Mouse (Mus musculus): ENCODE data around the gene Notch2.
A peak's percentile ranks its signal among the peaks of the same experiment; 100 is the strongest.

Notch2 gene

GRCm38 (mm10) chr3:98028936-98029335 is 15.6 kb downstream of the Notch2 start:
- peak in 1 of 2 experiments; percentile 6 for DNase-seq (ENCODE audit: low spot score in 2 of 2)

GRCm38 (mm10) chr3:98031104-98031503 is 17.8 kb downstream of the Notch2 start:
- no peak for DNase-seq (ENCODE audit: low spot score in 2 of 2)

DNA sequence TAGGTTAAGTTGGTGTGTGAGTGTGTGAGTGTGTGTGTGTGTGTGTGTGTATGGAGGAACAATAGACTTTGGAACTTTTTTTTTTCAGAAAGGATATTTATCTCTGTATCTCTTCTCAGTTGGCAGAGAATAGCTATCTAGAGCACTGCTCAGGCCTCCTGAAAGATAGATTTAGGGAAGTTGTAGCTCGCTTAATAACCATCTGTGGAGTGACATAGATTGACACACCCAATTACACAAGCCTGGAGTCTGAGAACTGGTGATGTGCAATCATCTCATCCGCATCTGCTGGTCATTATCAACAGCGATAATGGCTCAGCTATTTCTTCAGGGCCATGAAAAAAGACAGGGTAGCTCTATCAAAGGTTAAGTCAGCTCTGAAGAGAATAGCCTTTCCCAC is 18.9 kb downstream of the Notch2 start:
- DNase-seq (ENCODE audit: low spot score in 2 of 2): no peak

GRCm38 (mm10) chr3:98032944-98033343 is 19.6 kb downstream of the Notch2 start:
- DNase-seq (ENCODE audit: low spot score in 2 of 2): no peak

- DNase-seq (ENCODE audit: low spot score in 2 of 2): peak in 1 of 2 experiments; percentile 15
Measured at GRCm38 (mm10) chr3:98034622-98035593, 21.6 kb downstream of the Notch2 start.

DNA sequence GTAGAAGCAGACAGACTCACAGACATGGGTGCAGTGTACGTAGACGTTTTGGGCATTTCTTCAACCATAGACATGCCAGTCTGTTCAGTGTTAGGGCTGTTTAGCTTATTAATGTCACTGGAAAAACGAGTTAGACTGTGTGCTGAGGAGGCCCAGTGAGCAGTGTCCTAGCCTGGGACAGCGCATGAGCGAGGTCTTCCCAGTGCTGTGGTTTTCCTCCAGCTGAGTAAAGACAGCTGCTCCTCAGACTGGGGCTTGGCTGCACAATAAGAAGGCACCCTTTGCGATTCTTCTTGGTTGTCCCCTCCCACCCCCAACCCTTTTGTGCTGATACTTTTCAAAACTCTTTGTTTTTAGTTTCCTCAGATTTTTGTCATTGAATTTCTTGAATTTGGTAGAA is 22.8 kb downstream of the Notch2 start:
- DNase-seq (ENCODE audit: low spot score in 2 of 2): peak in 1 of 2 experiments; percentile 4

DNA sequence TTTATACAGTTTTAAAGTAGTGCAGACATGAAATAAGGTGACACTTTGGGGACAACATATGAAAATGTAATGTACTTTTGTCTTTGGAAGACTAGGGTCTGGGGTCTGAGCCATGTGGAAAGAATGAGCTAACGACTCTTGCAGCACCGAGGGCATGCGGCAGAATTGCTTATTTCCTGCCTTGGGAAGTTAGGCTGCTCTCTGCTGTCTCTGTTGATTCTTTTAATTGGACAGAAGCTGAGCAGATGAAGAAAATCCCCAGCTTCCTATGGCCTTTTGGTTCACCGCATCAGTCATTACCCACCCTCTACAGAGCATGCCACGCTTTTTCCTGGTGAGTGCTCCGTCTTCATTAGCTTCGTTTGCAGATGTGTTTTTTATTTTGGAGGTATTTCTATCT is 23.8 kb downstream of the Notch2 start:
- no peak for DNase-seq (ENCODE audit: low spot score in 2 of 2)

DNA sequence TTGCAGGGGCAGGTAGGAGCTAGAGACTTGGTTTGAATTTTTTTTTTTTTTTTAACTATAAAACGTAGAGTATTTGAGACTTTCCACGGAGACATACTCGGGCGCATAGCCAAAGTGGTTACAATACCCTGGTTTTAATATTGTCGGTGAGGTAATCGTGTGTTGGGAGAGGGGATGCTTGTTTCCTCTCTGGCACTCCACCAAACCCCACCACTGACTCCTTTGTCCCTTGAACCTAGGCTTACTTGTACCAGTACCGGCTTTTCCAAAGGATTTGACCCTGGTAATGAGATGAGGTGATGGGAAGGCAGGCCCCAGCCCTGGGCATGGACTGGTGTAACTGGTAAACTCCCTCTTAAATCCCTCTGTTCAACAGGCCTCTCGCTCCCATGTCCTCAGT is 25.3 kb downstream of the Notch2 start:
- no peak for DNase-seq (ENCODE audit: low spot score in 2 of 2)

DNA sequence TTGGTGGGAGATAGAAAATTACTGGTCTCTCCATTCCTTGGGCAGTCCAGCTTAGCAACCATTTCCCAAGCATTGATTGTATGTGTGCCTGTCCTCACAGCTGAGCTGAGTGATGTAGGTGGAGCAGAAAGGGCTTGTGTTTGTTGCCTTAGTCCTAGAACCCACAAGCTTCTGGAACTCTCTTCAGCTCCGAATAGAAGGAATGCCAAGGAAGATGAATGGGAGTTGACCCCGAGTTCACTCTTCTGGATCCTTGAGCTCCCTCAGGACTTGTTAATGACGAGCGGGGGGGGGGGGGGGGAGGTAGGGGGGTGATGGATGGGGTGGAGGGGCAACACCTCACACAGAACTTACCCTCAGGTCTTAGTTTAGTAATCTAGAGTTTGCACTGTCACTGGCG is 25.9 kb downstream of the Notch2 start:
- DNase-seq (ENCODE audit: low spot score in 2 of 2): no peak

DNA sequence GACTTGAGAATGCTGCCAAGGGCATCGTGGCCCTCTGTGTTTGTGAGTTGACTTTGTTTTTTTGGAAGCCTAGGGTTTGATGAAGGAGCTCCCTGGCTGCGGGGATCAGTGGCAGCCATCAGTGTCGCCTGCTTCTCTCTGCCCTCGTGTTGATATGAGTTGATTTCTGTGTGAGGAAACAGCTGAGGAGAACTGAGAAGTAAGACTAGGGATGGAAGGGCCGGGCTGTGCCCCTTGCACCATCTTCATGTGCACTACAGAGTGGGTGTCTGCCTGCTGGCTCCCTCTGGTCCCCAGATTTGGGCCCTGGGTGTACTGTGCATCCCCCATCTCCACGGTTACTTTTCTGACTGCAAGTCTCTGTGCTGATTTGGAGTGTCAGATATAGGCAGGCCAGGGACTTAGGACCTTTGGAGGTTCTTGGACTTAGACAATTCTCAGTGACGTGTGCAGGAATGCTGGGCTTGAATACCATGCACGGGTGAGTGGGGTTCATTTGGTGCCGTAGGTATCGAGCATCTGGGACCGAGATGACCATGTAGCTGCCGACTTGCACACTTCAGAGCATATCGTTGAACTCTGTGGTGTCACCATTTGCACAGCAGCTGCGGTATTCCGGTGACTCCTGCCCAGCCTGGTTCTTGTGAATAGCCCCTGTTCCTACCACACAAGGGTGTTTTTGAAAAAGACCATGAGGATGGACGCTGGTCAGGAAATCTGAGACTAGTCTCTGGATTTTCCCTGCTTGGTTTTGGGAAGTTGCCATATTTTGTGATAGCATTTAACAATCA is 26.5 kb downstream of the Notch2 start:
- DNase-seq (ENCODE audit: low spot score in 2 of 2): peak in 1 of 2 experiments; percentile 15

GRCm38 (mm10) chr3:98040836-98041235 is 27.5 kb downstream of the Notch2 start:
- peak in 1 of 2 experiments; percentile 6 for DNase-seq (ENCODE audit: low spot score in 2 of 2)

GRCm38 (mm10) chr3:98042301-98042700 is 29.0 kb downstream of the Notch2 start:
- no peak for DNase-seq (ENCODE audit: low spot score in 2 of 2)

DNA sequence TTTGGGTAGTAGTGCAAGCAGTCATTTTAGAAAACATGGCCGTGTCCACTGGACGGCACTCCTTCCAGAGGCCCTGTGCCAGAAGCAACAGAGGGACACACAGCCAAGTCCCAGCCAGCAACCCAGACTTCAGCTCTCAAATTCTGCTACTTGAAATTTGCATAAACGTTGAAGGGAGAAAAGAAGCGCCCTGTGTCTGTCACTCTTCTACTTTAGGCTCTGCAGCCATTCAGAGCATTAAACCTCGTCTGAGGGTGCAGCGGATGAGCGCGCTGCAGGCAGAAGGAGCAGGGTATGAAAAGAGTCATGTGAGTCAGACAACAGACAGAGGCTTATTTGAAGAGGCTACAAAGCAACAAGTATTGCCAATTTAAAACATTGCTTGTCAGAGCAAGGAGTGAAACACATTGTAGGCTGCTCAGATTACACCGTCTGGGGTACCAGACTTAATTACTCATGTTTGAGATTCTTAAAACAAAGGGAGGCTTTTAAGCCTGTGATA is 29.7 kb downstream of the Notch2 start:
- peak; percentile 10 to 40 for DNase-seq (ENCODE audit: low spot score in 2 of 2)

- peak in 1 of 2 experiments; percentile 11 for DNase-seq (ENCODE audit: low spot score in 2 of 2)
Measured at GRCm38 (mm10) chr3:98043669-98044068, 30.3 kb downstream of the Notch2 start.

- DNase-seq (ENCODE audit: low spot score in 2 of 2): no peak
Measured at GRCm38 (mm10) chr3:98044768-98045368, 31.5 kb downstream of the Notch2 start.

GRCm38 (mm10) chr3:98045465-98046148 is 32.3 kb downstream of the Notch2 start:
- no peak for DNase-seq (ENCODE audit: low spot score in 2 of 2)

- peak in 1 of 2 experiments; percentile 17 for DNase-seq (ENCODE audit: low spot score in 2 of 2)
Measured at GRCm38 (mm10) chr3:98046305-98046704, 33.0 kb downstream of the Notch2 start.

DNA sequence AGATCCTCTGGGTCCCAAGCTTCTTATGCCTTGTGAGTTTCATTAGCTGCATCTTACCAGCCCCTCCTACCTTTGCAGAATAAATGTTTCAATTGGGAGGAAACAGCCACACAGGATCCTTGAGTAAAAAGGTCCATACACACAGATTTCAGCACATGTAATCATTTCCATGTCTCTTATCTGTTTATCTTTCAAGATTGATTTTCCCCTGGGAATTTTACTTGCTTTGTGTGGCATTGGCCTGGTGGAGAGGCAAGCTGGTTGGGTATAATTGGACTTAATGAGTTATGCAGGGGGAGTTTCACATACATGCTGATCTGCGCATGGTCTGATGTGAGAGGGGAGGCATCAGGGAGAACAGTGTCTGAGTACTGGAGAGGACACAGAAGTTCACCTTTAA is 36.3 kb downstream of the Notch2 start:
- DNase-seq (ENCODE audit: low spot score in 2 of 2): no peak

DNA sequence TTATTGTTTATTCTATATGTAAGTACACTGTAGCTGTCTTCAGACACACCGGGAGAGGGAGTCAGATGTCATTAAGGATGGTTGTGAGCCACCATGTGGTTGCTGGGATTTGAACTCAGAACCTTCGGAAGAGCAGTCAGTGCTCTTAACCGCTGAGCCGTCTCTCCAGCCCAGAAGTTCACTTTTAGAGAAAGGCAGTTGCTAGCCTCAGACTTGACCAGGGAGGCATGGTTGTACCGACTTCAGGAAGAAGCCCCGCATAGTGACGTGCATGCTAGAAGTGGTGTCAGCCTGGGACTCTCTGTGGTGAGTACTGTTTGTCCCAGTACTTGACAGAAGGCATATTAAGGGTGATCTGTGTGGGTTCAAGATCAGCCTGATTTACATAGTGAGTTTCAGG is 36.8 kb downstream of the Notch2 start:
- peak in 1 of 2 experiments; percentile 8 for DNase-seq (ENCODE audit: low spot score in 2 of 2)

DNA sequence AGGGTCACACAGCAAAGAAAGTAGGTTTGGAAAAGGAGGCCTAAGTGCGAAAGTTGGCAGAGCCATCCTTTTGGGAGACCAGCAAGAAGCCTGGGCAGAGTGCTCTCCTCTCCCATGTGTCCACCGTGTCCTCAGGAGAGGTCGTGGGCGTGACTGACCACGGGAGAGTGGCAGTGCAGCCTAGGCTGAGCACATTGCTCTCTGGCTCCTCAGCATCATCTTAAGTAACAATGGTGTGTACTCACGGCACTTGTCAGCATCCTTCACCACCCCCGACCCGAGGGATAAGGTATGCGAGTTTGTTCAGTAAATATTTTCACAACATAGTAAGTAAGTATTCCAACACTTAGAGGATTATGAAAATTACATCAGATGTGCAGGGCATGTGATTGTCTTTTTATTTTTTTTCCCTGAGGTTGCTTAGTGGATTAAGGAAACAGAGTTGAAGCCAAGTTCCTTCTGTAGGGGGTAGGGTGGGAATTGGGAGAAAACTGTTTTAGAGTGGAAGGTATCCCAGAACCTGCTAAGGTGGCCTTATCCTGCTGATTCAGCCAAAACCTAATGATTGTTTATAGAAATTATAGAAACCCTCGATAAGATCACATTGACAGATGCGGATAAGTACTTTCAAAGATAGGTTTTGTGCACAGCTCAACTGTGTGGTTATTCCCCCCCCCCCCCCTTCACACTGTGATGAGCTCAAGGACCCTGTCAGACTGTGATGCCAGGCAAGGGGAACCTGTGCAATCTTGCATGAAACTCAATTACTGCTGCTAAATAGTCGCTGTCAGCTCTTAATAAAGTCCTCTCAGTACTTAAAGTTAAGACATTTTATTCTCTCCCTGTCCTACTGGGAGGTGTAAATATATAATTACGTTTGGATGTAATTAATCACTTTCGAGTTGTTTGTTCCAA is 37.4 kb downstream of the Notch2 start:
- peak in 1 of 2 experiments; percentile 12 for DNase-seq (ENCODE audit: low spot score in 2 of 2)
